ENCODE assay signal across 15 mouse cellular contexts in the genomic region with DNA sequence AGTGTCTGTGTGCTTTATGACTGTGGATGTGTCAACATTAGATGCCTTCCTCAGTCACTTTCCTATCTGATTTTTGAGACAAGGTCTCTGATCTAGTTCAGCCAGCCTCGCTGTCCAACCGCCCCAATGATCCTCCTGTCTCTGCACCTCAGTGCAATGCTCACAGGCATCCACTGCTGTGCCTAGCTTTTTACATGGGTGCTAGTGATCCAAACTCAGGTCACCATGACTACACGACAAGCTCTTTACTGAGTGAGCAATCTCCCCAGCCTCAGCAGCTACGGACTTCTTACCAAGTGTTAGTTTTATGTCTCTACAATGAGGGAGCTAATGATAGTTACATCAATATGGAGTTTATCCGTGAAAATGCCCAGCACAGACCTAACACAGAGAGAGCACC.
"Had no signal": no experiment of that assay in that cellular context is flagged by ENCODE, and none has a peak within 500 bp of the region (broad histone marks: within the 10 kb centered on the region; RNA-seq: fewer than 3 reads in every experiment).

No protein-coding gene starts in this region.

- DNase-seq: layer of hippocampus, postnatal 36 days; left cerebral cortex, postnatal 4 days; liver, postnatal 0 days; thymus, adult 18-20 months; thymus, postnatal 36 days had no signal

- H3K27ac ChIP-seq: limb, embryonic 12.5 days; liver, embryonic 14.5 days; macrophage; midbrain, embryonic 12.5 days; midbrain, embryonic 15.5 days had no signal

- H3K9me3 ChIP-seq: limb, embryonic 12.5 days; limb, embryonic 15.5 days; midbrain, embryonic 12.5 days; midbrain, embryonic 15.5 days; neural tube, embryonic 13.5 days had no signal

- H3K27me3 ChIP-seq: limb, embryonic 12.5 days; limb, embryonic 15.5 days; midbrain, embryonic 12.5 days; midbrain, embryonic 15.5 days; neural tube, embryonic 13.5 days had no signal

- H3K4me3 ChIP-seq: limb, embryonic 12.5 days; limb, embryonic 15.5 days; midbrain, embryonic 12.5 days; midbrain, embryonic 15.5 days; neural tube, embryonic 13.5 days had no signal

- H3K36me3 ChIP-seq: limb, embryonic 12.5 days; limb, embryonic 15.5 days; midbrain, embryonic 12.5 days; midbrain, embryonic 15.5 days; neural tube, embryonic 13.5 days had no signal

- H3K4me2 ChIP-seq: limb, embryonic 12.5 days; limb, embryonic 15.5 days; liver, embryonic 11.5 days; lung, embryonic 14.5 days; midbrain, embryonic 12.5 days; midbrain, embryonic 15.5 days; neural tube, embryonic 13.5 days had no signal

- ATAC-seq: liver, postnatal 0 days; lung, postnatal 0 days; midbrain, embryonic 15.5 days had no signal

- H3K9ac ChIP-seq: limb, embryonic 12.5 days; limb, embryonic 15.5 days; liver, embryonic 14.5 days; liver, postnatal 0 days; lung, embryonic 14.5 days; midbrain, embryonic 12.5 days; midbrain, embryonic 15.5 days; neural tube, embryonic 13.5 days had no signal
